Mouse (Mus musculus) mature B cell (primary cell): ENCODE results near the gene Sh3pxd2b.

Experiments used
- in situ Hi-C: fragments of 300-500 bp; cut with MboI; formaldehyde crosslinking; loops from 2 replicates; pipeline ENCODE4 v1.14.3; 2019

The Sh3pxd2b gene

DNA sequence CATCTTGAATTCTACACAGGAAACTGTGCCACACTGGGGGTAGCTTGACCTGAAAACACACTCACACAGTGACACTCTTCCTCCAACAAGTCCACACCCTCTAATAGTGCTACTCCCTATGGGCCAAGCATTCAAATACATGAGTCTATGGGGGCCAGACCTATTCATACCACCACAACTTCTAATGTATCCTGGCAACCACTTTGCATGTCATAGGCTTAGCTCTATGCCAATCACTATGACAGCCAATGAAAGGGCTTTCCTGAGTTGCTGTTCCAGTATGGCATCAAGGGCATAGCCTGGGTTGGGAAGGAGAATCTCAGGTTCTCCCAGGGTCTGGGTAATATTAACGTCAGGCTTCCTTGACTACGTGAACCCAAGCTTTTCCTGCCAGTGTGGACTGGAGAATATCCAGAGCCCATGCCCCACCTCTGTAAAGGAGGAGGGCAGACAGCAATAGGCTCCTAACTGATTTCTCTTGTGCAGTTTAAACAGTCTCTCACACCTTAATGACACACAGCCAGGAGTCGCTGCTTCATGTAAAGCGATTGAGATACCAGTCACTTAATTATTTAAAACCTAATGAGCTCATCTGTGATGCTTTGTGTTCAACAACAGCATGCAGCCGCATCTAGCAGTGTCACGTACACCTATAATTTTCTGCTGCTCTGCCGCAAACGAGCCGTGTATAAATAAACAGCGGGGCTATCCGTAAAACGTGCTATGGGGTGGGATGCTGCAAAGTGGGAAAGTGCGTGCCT, 25.8 kb downstream of the Sh3pxd2b start:
- in situ Hi-C loops: no loop called here

DNA sequence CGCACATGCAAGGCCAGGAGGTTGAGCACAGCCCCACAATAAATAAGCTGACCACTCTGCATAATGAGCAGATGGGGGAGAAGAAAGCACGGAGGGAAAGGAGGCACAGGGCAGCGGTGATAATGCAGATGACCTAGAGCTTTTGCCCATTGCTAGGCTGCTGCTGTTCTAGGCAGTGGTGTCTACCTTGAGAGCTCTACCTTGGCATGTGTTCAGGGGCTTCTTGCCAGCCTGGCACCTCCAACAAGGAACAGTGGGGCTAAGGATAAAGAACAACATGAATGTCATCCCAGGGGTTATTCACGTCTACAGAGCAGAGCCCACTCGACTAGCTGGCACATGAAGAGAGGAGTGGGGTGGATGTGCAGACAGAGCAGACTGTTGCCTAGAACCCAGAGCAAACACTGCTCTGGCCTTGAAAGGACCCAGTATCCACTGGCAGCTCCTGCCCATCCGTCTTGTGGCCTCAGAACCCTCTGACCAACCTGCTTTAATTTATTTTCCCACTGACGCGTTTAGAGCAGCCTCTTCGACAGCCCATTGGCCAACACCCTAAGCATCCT, 26.5 kb downstream of the Sh3pxd2b start:
- in situ Hi-C loops: no loop called here

DNA sequence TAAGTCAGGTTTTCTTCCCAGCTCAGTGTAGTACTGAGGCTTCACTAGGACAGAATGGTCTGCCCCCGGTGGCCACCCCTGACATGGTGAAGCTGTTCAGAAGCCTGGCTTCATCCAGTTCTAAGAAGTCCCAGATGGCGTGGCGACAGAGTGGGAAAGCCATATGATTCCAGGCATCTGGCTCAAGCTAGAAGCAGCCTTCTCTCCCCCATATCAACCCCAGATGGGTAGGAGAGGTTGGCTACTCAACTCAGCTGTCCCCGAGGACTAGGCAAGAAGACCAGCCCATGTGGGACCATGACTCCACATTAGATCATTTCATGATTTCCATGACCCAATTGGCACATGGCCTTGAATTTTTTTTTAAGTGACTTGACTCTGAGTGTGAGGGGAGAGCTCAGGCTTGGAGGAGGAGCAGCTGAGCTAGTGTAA, 27.5 kb downstream of the Sh3pxd2b start:
- in situ Hi-C loops: no loop called here

DNA sequence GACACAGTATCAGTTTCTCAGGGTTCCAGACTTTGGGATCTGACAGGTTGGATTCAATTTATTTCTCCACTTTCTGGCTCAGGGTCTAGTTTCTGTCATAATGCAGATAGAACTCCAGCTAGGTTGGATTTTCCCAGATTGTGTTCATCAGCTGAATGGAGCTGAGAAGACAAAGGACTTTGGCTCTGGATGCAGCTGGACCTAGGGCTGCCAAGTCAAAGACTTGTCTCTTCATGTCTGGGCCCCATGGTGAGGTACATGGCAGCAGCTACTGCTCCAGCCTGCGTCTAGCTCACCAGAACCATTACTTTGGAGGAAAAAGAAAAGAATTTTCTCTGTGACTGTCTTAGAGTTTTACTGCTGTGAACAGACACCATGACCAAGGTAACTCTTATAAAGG, 28.5 kb downstream of the Sh3pxd2b start:
- in situ Hi-C loops: no loop called here

DNA sequence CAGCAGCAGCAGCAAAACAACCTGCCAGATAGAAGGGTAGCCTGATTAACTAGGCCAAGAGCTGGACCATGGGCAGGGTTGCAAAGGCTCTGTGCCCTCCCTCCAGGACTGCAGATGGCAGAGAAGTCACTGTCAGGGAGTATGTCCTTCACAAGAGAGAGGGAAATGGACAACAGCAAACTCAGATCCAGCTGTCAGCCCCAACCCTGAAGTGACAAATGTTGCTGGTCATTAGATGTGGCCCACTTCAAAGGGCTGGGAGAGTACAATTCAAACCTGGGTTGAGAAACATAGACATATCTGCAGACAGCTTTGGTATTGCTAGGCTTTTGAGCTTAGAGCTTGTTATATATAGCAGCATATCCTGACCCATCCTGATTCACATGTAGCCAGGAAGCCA, 32.3 kb downstream of the Sh3pxd2b start:
- in situ Hi-C loops: no loop called here

DNA sequence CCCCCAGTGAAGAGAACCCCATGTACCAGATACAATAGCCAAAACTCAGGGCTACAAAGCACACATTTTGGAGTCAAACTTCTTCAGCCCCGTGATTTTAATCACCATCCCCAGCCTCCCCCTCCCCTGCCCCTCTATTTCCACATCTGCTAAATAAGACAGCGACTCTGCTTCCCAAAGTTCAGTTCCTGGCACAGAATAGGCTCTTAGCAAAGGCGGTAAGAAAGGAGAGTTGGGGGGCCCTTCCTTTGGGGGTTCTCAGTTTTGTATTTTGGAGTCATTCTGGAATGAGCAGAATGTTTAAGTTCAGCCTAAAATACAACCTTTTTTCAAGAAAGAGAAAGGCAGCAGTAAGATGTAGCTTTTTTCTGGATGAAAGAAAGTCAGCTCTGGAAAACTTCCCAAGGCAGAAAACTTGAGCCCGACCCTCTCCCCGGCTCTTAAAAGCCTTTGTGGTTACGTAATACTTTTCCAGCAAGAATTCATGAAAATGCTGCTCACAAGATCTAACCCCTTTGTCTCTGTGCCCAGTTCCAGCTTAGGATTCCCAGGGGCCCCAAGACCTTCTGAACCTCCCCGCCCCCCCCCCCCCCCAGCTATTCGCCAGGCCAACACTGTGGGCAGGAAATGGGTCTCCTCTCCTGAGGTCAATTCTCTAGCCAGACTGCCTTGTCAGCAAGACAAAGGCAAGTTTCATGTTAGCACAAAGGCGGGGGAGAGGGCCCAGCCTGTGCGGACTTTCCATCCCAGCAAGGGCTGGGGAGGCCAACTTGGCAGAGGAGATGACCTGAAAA, 35.9 kb downstream of the Sh3pxd2b start:
- in situ Hi-C loops: no loop called here

DNA sequence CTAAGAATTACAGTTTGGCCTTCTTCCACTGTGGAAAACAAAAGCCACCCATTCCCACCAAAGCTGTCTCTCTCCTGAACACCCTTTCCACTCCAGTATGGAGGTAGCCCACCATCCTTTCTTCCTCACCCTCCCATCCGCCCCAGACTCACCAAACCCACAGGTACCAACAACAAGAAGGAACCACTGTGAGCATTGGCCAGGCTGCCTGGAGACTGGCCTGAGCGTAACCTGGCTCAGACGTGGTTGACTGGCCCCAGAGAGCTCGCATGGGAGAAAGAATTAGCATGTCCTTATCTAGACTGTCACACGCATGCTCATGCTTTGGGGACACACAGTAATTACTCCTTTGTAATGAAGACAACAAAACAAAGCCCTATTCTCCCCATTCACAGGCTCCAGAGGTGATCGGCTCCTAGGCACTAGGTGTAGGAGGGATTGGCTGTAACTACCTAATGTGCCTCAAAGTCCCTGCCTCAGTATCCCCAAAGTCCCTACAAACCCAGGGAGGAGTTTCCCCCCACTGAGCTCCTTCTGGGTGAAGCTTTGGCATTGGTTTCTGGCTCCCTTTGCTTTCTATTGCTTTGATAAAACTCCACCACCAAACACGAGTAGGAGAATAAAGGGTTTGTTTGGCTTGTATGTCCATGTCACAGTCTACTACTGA, 36.6 kb downstream of the Sh3pxd2b start:
- in situ Hi-C loops: no loop called here

DNA sequence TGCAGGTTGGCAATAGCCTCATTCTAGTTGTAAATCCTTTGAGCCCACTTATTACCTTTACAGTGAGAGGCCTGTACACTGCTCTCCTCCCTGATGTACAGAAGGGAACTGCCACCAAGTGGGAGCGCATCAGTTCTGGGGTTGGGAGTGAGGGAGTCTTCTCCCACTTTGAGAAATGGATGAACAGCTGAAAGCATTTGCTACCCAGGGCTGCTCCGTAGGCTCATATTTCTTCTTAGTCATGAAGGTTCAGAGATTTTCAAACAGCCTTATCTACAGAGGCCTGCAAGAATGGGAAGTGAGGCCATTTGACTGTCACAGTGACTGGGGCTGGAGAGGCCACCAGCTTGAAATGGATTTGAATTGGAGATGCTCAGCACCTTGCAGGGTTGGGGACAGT, 38.4 kb downstream of the Sh3pxd2b start:
- in situ Hi-C loops: no loop called here

DNA sequence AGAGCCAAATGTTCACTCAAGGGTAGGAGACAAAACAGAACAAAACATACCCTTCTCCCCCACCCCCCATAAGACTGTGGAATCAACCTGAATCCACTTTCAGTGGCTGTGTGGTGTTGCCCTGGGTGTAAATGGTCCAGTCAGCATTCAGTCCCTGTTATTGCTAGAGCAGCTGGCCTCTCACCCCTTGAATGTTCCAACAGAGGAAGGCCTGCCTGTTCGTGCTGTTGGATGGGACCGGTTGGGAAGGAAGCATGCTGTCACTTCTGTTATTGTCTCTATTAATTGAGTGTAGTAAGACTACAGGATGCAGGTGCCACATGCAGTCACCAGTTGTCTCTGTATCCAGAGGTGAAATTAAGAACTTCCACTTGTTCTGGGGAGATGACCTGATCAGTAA, 40.4 kb downstream of the Sh3pxd2b start:
- in situ Hi-C loops: no loop called here

DNA sequence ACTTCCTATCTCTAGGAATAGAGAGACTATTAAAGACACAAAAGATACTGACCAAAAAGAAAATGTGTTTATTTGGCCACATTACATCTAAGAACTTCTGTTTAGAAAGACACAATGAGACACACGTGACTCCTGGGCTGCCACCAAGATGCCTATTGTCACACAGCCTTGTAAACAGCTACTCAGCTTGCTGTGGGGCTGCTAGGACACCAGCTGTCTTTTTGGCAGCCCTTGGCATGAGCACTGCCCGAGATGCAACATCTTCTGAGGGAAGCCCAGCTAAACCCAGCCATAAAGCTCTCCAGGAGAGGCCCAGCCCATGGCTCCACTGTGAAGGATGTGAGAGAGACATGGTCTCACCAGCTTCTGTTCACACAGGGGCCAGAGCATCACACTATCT, 45.5 kb downstream of the Sh3pxd2b start:
- in situ Hi-C loops: no loop called here

DNA sequence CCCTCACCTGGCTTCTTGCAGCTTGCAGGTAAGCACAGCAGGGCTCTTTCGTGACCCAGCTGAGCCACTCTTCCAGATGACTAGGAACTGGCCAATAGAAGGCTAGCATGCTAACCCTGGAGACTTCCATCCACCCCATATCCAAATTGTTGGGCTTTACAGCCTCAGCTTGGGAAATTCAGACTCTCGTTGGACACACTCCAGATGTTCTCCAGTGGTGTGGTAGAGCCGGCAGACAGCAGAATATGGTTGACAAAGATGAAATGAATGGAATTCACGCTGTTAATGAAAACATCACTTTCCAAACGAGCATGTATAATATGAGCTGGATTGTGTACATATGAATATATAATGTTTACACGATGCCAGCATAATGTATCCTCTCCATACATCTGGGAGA, 48.2 kb downstream of the Sh3pxd2b start:
- in situ Hi-C loops: no loop called here

DNA sequence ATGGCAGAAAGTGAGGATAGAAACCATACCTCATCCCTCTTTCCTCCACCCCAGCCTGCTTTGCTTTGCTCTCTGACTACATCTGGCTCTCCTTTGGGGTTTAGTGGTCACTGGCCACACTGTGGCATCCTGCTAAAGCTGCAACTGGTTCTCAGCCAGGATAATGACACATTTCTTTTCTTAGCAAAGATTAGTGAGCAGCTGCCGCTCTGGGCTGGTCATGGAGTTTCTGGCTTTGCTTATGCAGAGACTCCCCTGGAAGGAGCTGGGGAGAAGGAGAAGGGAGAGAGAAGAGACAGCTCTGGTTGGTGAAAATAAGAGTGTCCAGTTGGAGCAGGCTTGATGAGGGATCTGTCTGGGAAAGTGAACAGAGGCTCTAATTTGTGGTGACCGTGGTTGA, 50.8 kb downstream of the Sh3pxd2b start:
- in situ Hi-C loops: no loop called here

DNA sequence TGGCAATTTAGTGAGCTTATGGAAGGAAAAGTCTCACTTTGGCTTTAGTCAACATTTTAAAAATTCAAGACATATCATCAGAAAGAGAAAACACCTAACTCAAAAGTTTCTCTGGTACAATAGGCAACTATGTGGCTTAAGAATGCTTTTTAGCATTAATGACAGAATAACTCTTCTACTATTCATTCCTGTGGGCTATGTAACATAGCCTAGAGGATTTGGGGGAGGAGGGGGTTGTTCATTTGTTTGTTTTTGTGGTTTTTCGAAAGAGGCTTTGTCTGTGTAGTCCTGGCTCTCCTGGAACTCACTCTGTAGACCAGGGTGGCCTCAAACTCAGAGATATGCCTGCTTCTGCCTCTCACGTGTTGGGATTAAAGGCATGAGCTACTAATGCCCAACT, 51.6 kb downstream of the Sh3pxd2b start:
- in situ Hi-C loops: no loop called here

DNA sequence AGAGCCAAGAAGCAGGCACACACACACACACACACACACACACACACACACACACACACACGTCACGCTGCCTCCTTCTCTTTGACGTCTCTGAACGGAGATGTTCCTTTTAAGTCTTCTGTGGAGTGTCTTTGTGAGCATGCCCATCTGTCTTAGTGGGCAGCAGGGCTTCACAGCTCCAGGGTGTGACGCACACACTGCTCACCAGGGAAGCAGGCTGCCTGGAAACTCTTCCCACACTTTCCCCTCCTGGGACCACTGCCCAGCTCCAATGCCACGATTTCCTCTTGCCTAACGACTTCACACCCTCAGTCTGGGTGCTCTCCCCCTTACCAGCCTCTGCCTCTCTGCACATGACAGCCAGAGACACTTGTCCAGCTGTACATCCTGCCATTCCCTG, 55.1 kb downstream of the Sh3pxd2b start:
- in situ Hi-C loops: no loop called here

DNA sequence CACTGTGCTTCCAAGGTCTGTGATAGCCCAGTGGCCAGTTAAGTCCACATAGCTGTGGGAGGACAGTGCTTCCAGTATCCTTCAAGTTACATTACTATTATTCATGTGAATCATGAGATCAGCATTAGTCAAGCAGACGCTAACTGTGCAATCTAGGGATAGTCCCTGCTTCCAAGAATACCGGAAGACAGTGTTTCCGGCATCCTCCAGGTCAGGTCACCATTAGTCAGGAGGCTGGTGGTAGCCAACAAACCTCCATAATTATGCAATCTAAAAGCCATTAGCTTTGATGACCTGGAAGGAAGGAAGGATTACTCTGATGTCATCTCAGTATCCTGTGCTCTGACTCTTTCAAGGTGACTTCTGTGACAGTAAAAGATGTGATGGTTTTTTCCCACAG, 57.1 kb downstream of the Sh3pxd2b start:
- in situ Hi-C loops: no loop called here

DNA sequence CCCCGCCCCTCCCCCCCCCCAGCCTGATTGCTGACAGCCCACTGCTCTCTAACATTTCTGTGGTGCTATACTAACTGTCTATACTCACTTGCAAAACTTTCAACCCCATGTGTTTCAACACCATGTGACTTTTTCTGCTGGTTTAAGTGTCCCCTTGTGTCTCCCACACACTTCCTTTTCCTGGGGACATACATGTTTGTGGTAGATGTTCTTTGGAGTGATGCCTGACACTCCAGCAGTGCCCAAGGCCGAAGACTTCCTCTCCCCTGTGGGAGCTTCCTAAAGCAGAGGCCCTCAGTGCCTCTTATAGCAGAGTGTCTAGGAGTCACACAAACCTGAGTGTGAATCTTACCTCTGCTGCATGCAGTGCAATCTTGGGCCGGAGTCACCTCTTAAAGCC, 60.2 kb downstream of the Sh3pxd2b start:
- in situ Hi-C loops: no loop called here

DNA sequence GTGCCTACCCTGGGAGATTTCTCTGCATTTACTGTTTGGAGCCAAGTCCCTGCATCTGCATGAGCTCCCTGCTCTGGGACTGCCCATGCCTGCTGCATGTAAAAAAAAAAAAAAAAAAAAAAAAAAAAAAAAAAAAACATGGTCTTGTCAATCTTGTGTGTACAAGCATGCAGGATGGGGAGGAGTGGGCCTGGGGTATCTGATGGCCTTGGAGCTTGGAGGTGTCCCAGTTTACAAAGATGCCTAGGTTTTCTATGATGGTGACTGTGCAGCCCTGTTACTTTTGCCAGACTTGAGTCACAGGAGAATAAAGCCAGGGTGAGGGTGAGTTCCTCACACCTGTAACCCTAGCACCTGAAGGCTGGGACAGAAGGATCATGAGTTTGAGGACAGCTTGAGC, 61.4 kb downstream of the Sh3pxd2b start:
- in situ Hi-C loops: no loop called here

DNA sequence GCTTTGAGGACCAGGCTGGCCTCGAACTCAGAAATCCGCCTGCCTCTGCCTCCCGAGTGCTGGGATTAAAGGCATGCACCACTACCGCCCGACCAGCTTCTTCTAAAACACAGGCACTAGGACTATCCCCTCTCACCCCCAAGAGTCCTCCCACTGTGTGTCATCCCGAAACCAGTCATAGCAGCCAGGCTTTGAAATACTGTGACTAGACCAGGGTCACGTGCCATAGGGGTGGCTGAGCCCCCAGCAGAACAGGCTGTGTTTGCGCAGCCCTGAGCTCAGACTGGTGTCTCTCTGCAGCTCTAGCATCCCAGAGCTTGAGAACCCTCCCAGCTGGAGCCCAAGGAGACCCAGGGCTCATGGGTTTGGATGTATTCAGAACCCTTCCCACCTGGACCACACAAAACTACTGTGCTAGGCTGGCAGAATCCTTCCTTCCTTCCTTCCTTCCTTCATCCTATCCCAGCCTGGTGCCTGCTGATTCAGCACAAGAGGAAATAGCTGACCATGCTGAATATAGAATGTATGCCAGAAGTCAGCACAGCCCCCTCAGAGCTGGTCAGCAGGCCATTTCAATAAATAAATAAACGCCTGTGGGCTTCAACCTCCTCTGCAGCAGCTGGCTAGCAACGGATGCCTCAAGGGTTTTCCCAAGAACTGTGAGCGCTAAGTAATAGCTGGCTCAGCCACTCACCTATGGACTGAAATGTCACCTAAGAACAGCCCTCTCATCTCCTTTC, 62.4 kb downstream of the Sh3pxd2b start:
- in situ Hi-C loops: no loop called here

DNA sequence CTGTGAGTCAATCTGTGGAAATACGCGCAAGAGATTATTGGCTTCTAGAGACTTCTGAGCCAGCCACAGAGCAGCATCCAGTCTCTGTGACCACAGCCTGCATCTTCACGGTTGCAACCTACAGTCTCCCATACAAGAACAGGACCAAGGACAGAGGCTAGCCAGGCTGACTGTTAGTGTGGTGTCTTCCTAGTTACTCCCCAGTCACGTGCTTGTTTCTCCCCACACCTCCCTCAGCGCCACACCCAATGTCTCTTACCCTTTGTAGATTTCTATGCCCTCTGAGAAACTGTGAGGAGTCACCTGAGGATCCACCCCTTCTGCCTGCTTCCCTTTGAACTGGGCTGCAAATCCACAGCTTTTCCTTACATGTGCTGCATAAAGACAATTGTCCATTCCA, 72.4 kb downstream of the Sh3pxd2b start:
- in situ Hi-C loops: no loop called here

DNA sequence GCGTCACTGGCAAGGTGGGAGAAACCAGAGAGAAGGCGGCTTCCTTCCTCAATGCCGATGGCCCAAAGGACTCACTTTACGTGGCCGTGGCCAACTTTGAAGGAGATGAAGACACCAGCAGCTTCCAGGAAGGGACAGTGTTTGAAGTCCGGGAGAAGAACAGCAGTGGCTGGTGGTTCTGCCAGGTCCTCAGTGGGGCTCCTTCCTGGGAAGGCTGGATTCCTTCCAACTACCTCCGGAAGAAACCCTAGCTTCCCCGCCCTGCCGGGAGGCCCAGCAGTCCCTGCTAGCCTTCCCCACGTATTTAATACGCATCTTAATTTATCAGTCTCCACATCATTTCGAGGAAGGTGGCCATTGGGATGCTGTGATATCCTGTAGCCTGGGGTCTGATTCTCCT, 75.7 kb downstream of the Sh3pxd2b start:
- in situ Hi-C loops: no loop called here

DNA sequence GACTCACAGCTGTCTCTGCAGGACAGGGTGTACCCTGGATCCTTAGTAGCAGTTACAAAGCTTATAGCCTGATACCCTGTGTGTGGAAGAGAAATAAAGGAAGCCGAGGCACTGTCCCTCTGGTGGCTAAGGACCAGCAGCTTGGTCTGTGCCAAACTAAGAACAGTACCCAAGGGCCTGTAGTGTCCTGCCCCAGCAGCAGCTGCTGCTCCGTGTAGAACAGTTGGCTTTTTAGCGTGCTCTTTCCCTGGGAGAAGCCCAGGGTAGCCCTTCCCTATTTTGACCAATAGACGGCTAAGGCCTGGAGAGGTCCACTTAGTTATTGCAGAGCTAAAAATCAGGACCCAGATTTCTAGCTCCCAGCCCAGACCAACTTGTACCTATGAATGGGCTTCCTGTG, 77.0 kb downstream of the Sh3pxd2b start:
- in situ Hi-C loops: no loop called here
